Mouse (Mus musculus): ENCODE data around the gene Trub1.

The Trub1 gene

GRCm38 (mm10) chr19:57498110-57498743, 45.5 kb downstream of the Trub1 start:
- no peak for DNase-seq

GRCm38 (mm10) chr19:57498884-57499410, 46.2 kb downstream of the Trub1 start:
- DNase-seq, result no peak

GRCm38 (mm10) chr19:57500254-57500653, 47.5 kb downstream of the Trub1 start:
- DNase-seq, result no peak

- no peak for DNase-seq
Observed at GRCm38 (mm10) chr19:57503144-57503543, 50.4 kb downstream of the Trub1 start.

GRCm38 (mm10) chr19:57505048-57505932, 52.6 kb downstream of the Trub1 start:
- DNase-seq, result no peak

- no peak for DNase-seq
Observed at GRCm38 (mm10) chr19:57506591-57506990, 53.9 kb downstream of the Trub1 start.

GRCm38 (mm10) chr19:57508261-57508788, 55.6 kb downstream of the Trub1 start:
- no peak for DNase-seq

GRCm38 (mm10) chr19:57509758-57510319, 57.1 kb downstream of the Trub1 start:
- no peak for DNase-seq

- no peak for DNase-seq
Observed at GRCm38 (mm10) chr19:57510836-57511235, 58.1 kb downstream of the Trub1 start.

- DNase-seq, result peak; percentile 53
Observed at GRCm38 (mm10) chr19:57513123-57513522, 60.4 kb downstream of the Trub1 start.

- DNase-seq, result no peak
Observed at GRCm38 (mm10) chr19:57521721-57522120, 69.0 kb downstream of the Trub1 start.

GRCm38 (mm10) chr19:57523363-57523762, 70.7 kb downstream of the Trub1 start:
- DNase-seq, result peak; percentile 38

GRCm38 (mm10) chr19:57525693-57526092, 73.0 kb downstream of the Trub1 start:
- no peak for DNase-seq

- DNase-seq, result no peak
Observed at GRCm38 (mm10) chr19:57530212-57530611, 77.5 kb downstream of the Trub1 start.

GRCm38 (mm10) chr19:57534262-57534661, 81.5 kb downstream of the Trub1 start:
- DNase-seq, result no peak

GRCm38 (mm10) chr19:57536512-57536911, 83.8 kb downstream of the Trub1 start:
- no peak for DNase-seq

- DNase-seq, result no peak
Observed at GRCm38 (mm10) chr19:57537510-57538182, 84.9 kb downstream of the Trub1 start.

GRCm38 (mm10) chr19:57540118-57540517, 87.4 kb downstream of the Trub1 start:
- DNase-seq, result no peak
